Mouse (Mus musculus) MEL (cell line): ENCODE measurements at regions not wholly inside any gene's neighbourhood (a gene's known extent, or its start where the extent isn't known, plus 50 kb on each side); places are given as distances from the start of the nearest gene placed in this dataset.

Source experiments
- CHD1 ChIP-seq: IDR thresholded peaks from 2 replicates; pipeline ENCODE4 v1.6.1; 2012; ENCODE audit warnings: low read depth, mild to moderate bottlenecking, inconsistent platforms, low read length, improper control_type of control experiment
- CTCF ChIP-seq, 3 experiments: IDR thresholded peaks in 2 of 3; conservative IDR thresholded peaks in 1 of 3; 2 replicates each; pipeline ENCODE4 v1.5.1; 2011 to 2012; ENCODE audit warnings: low read length in 3 of 3, low read depth in 2 of 3, mild to moderate bottlenecking in 2 of 3, improper control_type of control experiment in 1 of 3, inconsistent platforms in 1 of 3, mixed read lengths in 1 of 3, moderate library complexity in 1 of 3; ENCODE audit not compliant: control insufficient read depth in 1 of 3, insufficient read depth in 1 of 3, poor library complexity in 1 of 3, severe bottlenecking in 1 of 3
- EP300 ChIP-seq, 2 experiments: IDR thresholded peaks; 2 replicates each; pipeline ENCODE4 v1.6.1; 2011; ENCODE audit warnings: improper control_type of control experiment in 2 of 2, low read length in 2 of 2, low read depth in 1 of 2, mild to moderate bottlenecking in 1 of 2
- GATA1 ChIP-seq: IDR thresholded peaks from 2 replicates; pipeline ENCODE4 v1.6.1; 2011; ENCODE audit warnings: low read depth, low read length, improper control_type of control experiment
- HCFC1 ChIP-seq: IDR thresholded peaks from 2 replicates; pipeline ENCODE4 v1.6.1; 2012; ENCODE audit warnings: low read depth, mild to moderate bottlenecking, inconsistent platforms, low read length, improper control_type of control experiment, moderate library complexity
- JUND ChIP-seq: IDR thresholded peaks from 2 replicates; pipeline ENCODE4 v1.6.1; 2011; ENCODE audit warnings: low read depth, mild to moderate bottlenecking, improper control_type of control experiment, low read length
- MAX ChIP-seq: IDR thresholded peaks from 2 replicates; pipeline ENCODE4 v1.6.1; 2011; ENCODE audit warnings: low read length, improper control_type of control experiment
- MAZ ChIP-seq: IDR thresholded peaks from 2 replicates; pipeline ENCODE4 v1.6.1; 2012; ENCODE audit warnings: low read depth, mild to moderate bottlenecking, inconsistent platforms, low read length, improper control_type of control experiment
- POLR2A ChIP-seq, 2 experiments: IDR thresholded peaks; 2 replicates each; pipeline ENCODE4 v1.6.1; 2011 to 2012; ENCODE audit warnings: low read length in 2 of 2, mild to moderate bottlenecking in 2 of 2, control low read depth in 1 of 2, improper control_type of control experiment in 1 of 2, low read depth in 1 of 2, moderate library complexity in 1 of 2; ENCODE audit not compliant: control insufficient read depth in 1 of 2, insufficient read depth in 1 of 2, poor library complexity in 1 of 2
- SIN3A ChIP-seq: IDR thresholded peaks from 2 replicates; pipeline ENCODE4 v1.6.1; 2012; ENCODE audit warnings: low read length, improper control_type of control experiment, inconsistent platforms
- TBP ChIP-seq: IDR thresholded peaks from 2 replicates; pipeline ENCODE4 v1.8.0; 2011; ENCODE audit warnings: low read depth, low read length, improper control_type of control experiment
- USF1 ChIP-seq: IDR thresholded peaks from 2 replicates; pipeline ENCODE4 v1.6.1; 2014; ENCODE audit warnings: low read depth, mild to moderate bottlenecking, inconsistent platforms, low read length, improper control_type of control experiment, moderate library complexity
- ZNF384 ChIP-seq: IDR thresholded peaks from 2 replicates; pipeline ENCODE4 v1.6.1; 2012; ENCODE audit warnings: low read depth, mild to moderate bottlenecking, inconsistent platforms, low read length, improper control_type of control experiment

DNA sequence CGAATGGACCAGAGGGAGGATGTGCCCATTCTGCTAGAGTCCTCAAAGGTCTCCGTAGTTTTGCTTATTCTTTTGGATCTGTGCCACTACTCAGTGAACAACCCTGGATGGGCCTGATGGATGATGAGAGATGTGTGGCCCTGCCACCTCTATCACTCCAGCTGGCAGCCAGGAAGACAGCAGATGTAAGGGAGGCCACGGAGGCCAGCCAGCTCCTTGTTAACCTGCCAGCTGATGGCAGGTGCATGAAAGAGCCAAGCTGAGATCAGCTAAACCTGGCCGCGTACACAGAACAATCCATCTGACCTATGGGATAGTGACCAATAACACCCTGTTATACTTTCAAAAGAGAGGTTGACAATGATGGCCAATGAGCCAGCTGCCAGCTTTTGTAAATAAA is 352.6 kb downstream of the Etnk1 start:
- no peak for TF ChIP-seq USF1
- TF ChIP-seq POLR2A (IDR thresholded peaks at IDR 0.05; ENCODE audit: control insufficient read depth in 1 of 2, insufficient read depth in 1 of 2, low read depth in 1 of 2, low read length in 2 of 2, poor library complexity in 1 of 2) = no peak
- no peak for TF ChIP-seq CTCF (IDR thresholded peaks at IDR 0.05 in 2 of 3, conservative IDR thresholded peaks at IDR 0.05 in 1 of 3; ENCODE audit: control insufficient read depth in 1 of 3, insufficient read depth in 1 of 3, low read depth in 2 of 3, low read length in 3 of 3, poor library complexity in 1 of 3, severe bottlenecking in 1 of 3)
- TF ChIP-seq GATA1 = no peak
- no peak for TF ChIP-seq HCFC1
- TF ChIP-seq MAX = no peak
- no peak for TF ChIP-seq TBP
- TF ChIP-seq ZNF384 = no peak
- no peak for TF ChIP-seq JUND
- TF ChIP-seq EP300 (IDR thresholded peaks at IDR 0.05; ENCODE audit: low read depth in 1 of 2, low read length in 2 of 2) = no peak
- TF ChIP-seq MAZ = no peak
- no peak for TF ChIP-seq CHD1
- no peak for TF ChIP-seq SIN3A
